Mouse (Mus musculus) kidney, adult 2 months (tissue): ENCODE data around the gene BC016579.

Source experiments
- CTCF ChIP-seq: fragments of 200-500 bp; conservative IDR thresholded peaks from 2 replicates; pipeline ENCODE4 v1.5.1; 2011; ENCODE audit warnings: low read depth, mild to moderate bottlenecking, control low read depth, low read length, moderate library complexity, mixed read lengths; ENCODE audit not compliant: insufficient read depth, insufficient read length
- POLR2A ChIP-seq: fragments of 200-500 bp; IDR thresholded peaks from one replicate; pipeline ENCODE4 v1.6.1; 2011; ENCODE audit warnings: low read depth, low read length, control low read depth

GRCm38 (mm10) chr16:45670005-45670404 lies 16.1 kb upstream of the BC016579 start:
- no peak for TF ChIP-seq CTCF
- no peak for TF ChIP-seq POLR2A
